Mouse (Mus musculus) spleen, postnatal 36 days (tissue): ENCODE results near the gene Wbp4.
"Not testable (repeated sequence)": the region's sequence is repeated elsewhere in the genome, so short reads cannot be mapped to it uniquely, and the experiment has no call there.

Experiments
- DNase-seq, 2 experiments: peaks; one replicate each; pipeline ENCODE4 v3.0.0; 2022; ENCODE audit warnings: low spot score in 2 of 2, mixed read lengths in 1 of 2

Gene Wbp4

GRCm38 (mm10) chr14:79451681-79452590, 29.4 kb downstream of the Wbp4 start, which contains the start of gene Kbtbd6:
Gene Kbtbd6 (plus strand): TSS chr14:79451835.
- peak; percentile 79 to 87 for DNase-seq

GRCm38 (mm10) chr14:79445055-79445620, 36.2 kb downstream of the Wbp4 start:
- DNase-seq, result no peak

GRCm38 (mm10) chr14:79444601-79445000, 36.7 kb downstream of the Wbp4 start:
- no peak for DNase-seq

GRCm38 (mm10) chr14:79441441-79441840, 39.9 kb downstream of the Wbp4 start:
- DNase-seq, result peak in 1 of 2 experiments; percentile 30

- no peak for DNase-seq
Measured at GRCm38 (mm10) chr14:79440655-79441054, 40.7 kb downstream of the Wbp4 start.

GRCm38 (mm10) chr14:79434068-79434467, 47.3 kb downstream of the Wbp4 start:
- DNase-seq, result no peak

- DNase-seq, result not testable (repeated sequence)
Measured at GRCm38 (mm10) chr14:79426730-79427365, 54.5 kb downstream of the Wbp4 start.

- DNase-seq, result peak; percentile 97 to 98
Measured at GRCm38 (mm10) chr14:79425979-79426729, 55.2 kb downstream of the Wbp4 start, which contains the start of gene Kbtbd7. Gene Kbtbd7 (plus strand): TSS chr14:79426511.

- no peak for DNase-seq
Measured at GRCm38 (mm10) chr14:79420083-79420685, 61.1 kb downstream of the Wbp4 start.

- no peak for DNase-seq
Measured at GRCm38 (mm10) chr14:79413121-79413520, 68.2 kb downstream of the Wbp4 start.

- no peak for DNase-seq
Measured at GRCm38 (mm10) chr14:79410662-79411061, 70.7 kb downstream of the Wbp4 start.
